Mouse (Mus musculus): ENCODE measurements around the gene Ablim1.

DNA sequence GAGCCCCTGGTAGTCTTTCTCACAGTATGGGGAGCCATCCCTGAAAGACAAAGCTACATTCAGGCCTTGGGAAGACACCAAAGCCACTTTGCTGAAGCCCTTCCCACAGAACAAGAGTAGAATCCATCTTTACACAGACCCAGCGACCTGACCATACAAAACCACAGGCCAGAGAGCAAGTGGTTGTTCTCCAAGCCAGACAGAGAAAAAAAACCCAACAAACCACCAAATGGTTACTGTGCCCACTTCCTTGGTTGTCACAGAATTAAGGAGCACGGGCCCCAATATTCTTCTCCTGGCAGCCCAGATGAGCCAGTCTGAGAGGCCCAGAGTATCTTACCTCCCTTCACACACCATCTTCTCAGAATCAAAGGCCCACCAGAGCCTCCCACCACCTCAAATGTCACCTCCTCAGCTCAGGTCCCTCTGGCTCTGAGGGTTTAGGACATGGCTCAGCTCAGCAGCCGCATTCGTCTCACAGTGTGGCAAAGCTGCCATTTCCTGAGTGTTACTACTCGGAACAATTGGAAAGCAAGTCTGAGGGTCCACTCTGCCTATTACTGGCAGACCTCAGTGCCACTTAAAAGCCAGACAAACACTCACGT lies 181.7 kb downstream of the Ablim1 start:
- TF ChIP-seq EP300 (IDR thresholded peaks at IDR 0.05; ENCODE audit: insufficient read depth, low read depth, low read length) (no peak), CTCF (IDR thresholded peaks at IDR 0.05) (no peak)

Measured in heart, adult 2 months (tissue).